Mouse (Mus musculus) heart, postnatal 0 days (tissue): ENCODE data around the gene Slc8b1. TPM values are rescaled to one million over a fixed set of nuclear protein-coding genes. Genes with fewer than 3 reads are reported as not detected.

Source experiments
- ATAC-seq: fragments of 200-750 bp; cut with Nextera tagmentation; 2 replicates; pipeline ENCODE4 v1.8.0; 2017; ENCODE audit warnings: low read depth, moderate number of reproducible peaks, moderate library complexity; ENCODE audit not compliant: insufficient read depth
- DNase-seq: peaks from one replicate; pipeline ENCODE4 v3.0.0-alpha.2; 2016; ENCODE audit warnings: low spot score
- H3K27ac ChIP-seq: fragments of 300-500 bp; sonication (generic); 2 replicates; pipeline ENCODE4 v1.5.1; 2014; ENCODE audit warnings: low read depth, mild to moderate bottlenecking
- H3K27me3 ChIP-seq: fragments of 300-500 bp; sonication (generic); 2 replicates; pipeline ENCODE4 v1.6.1; 2014; ENCODE audit warnings: low read length, mixed read lengths; ENCODE audit not compliant: control insufficient read depth, insufficient read depth
- H3K36me3 ChIP-seq: fragments of 300-500 bp; sonication (generic); replicated peaks from 2 replicates; pipeline ENCODE4 v1.6.1; 2014; ENCODE audit warnings: low read length, mixed read lengths; ENCODE audit not compliant: control insufficient read depth, insufficient read depth
- H3K4me1 ChIP-seq: fragments of 300-500 bp; sonication (generic); 2 replicates; pipeline ENCODE4 v1.6.1; 2014; ENCODE audit warnings: antibody characterized with exemption; ENCODE audit not compliant: control insufficient read depth, insufficient read depth
- H3K4me2 ChIP-seq: fragments of 300-500 bp; sonication (generic); 2 replicates; pipeline ENCODE4 v1.6.1; 2014; ENCODE audit warnings: low read depth, mild to moderate bottlenecking, low read length, moderate library complexity
- H3K4me3 ChIP-seq: fragments of 300-500 bp; sonication (generic); 2 replicates; pipeline ENCODE4 v1.5.1; 2014; ENCODE audit warnings: low read depth, low read length
- H3K9ac ChIP-seq: fragments of 300-500 bp; sonication (generic); replicated peaks from 2 replicates; pipeline ENCODE4 v1.6.1; 2014; ENCODE audit warnings: low read depth, low read length, mixed read lengths
- H3K9me3 ChIP-seq: fragments of 300-500 bp; sonication (generic); replicated peaks from 2 replicates; pipeline ENCODE4 v1.6.1; 2016; ENCODE audit warnings: low read length; ENCODE audit not compliant: control insufficient read depth
- CTCF ChIP-seq: IDR thresholded peaks from 2 replicates; pipeline ENCODE4 v1.5.1; 2016; ENCODE audit warnings: antibody characterized with exemption, control low read depth, low read depth
- EP300 ChIP-seq: IDR thresholded peaks from 2 replicates; pipeline ENCODE4 v1.6.1; 2016; ENCODE audit warnings: antibody characterized with exemption, low read depth
- WGBS: fragments of 180-500 bp; shearing (Covaris S2); extraction: QIAGEN DNeasy Blood & Tissue Kit; methylation state at CpG from one replicate; pipeline ENCODE4 v1.1.7; 2014; 5-methylcytosine and 5-hydroxymethylcytosine counted together
- polyA plus RNA-seq: library from polyadenylated mRNA; unstranded; fragments of >200 nt; fragmentation: Nextera tagmentation; extraction: Ambion mirVana; gene quantifications from 2 replicates; pipeline ENCODE4 v1.2.1, GENCODE M21; 2015
- total RNA-seq: library from RNA; depleted of rRNA; stranded (reverse); fragments of >200 nt; gene quantifications from 2 replicates; pipeline ENCODE4 v1.2.3, GENCODE M21; 2014; ENCODE audit warnings: low replicate concordance

Gene Slc8b1
- total and polyA plus RNA-seq, 2 experiments from 2014 or later, result 3.6 to 16.0 TPM

GRCm38 (mm10) chr5:120467026-120467425, 43.9 kb upstream of the Slc8b1 start:
- TF ChIP-seq CTCF (no peak), EP300 (no peak)
- no peaks in the 10 kb centered on the region for H3K27me3 ChIP-seq
- ATAC-seq (peak; percentile 72), DNase-seq (peak; percentile 37)
- H3K4me3 ChIP-seq, result peak overlapping the region; percentile 47
- peak overlapping the region; percentile 74 for H3K27ac ChIP-seq
- H3K36me3 ChIP-seq, result no peaks in the 10 kb centered on the region
- 11% methylated on average over 4 of the region's 4 CpGs for WGBS
- H3K4me2 ChIP-seq, result peak overlapping the region; percentile 56
- H3K9ac ChIP-seq, result no peak overlapping the region
- no peaks in the 10 kb centered on the region for H3K9me3 ChIP-seq
- H3K4me1 ChIP-seq, result peaks cover 4% of the 10 kb centered on the region; the same call in 1 of the 2 replicates

DNA sequence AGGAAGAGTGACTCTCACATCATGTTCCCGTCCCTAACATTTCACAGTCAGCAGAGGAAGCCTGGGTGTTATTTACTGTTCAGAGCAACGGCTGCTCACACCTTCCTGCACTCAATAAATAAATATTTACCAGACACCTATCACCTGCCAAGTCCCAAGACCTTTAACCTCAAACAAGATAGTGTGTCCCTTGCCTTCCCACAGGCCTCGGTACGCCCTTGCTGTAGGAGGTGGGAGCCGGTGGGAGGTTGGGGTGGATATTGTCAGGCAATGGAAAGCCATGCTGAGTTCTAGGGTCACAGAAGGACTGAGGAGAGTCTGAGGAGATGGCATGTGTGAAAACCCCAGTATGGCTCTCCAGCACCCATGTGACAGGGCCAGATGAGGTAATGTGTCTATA, 42.6 kb upstream of the Slc8b1 start:
- WGBS, result 70% methylated on average over 5 of the region's 5 CpGs
- ATAC-seq, result no peak
- no peak overlapping the region for H3K9ac ChIP-seq
- no peaks in the 10 kb centered on the region for H3K27me3 ChIP-seq
- peaks cover 4% of the 10 kb centered on the region; the same call in 1 of the 2 replicates for H3K4me1 ChIP-seq
- H3K4me2 ChIP-seq, result no peak overlapping the region
- H3K9me3 ChIP-seq, result no peaks in the 10 kb centered on the region
- no peak for DNase-seq
- no peak overlapping the region for H3K4me3 ChIP-seq
- no peaks in the 10 kb centered on the region for H3K36me3 ChIP-seq
- no peak overlapping the region for H3K27ac ChIP-seq
- no peak for TF ChIP-seq EP300
- TF ChIP-seq CTCF, result no peak

- TF ChIP-seq CTCF, result no peak
- TF ChIP-seq EP300, result no peak
- no peak for ATAC-seq
- Histone ChIP-seq H3K9ac (no peak overlapping the region), H3K27me3 (no peaks in the 10 kb centered on the region), H3K9me3 (no peaks in the 10 kb centered on the region), H3K4me2 (no peak overlapping the region), H3K27ac (no peak overlapping the region), H3K36me3 (no peaks in the 10 kb centered on the region), H3K4me1 (peaks cover 4% of the 10 kb centered on the region; the same call in 1 of the 2 replicates), H3K4me3 (no peak overlapping the region)
- WGBS, result 79% methylated on average over 6 of the region's 6 CpGs
- DNase-seq, result no peak
Measured at GRCm38 (mm10) chr5:120468830-120469229, 42.1 kb upstream of the Slc8b1 start.

GRCm38 (mm10) chr5:120471538-120471937, 39.4 kb upstream of the Slc8b1 start:
- WGBS, result 45% methylated on average over 4 of the region's 4 CpGs
- Histone ChIP-seq H3K4me3 (no peak overlapping the region), H3K9me3 (no peaks in the 10 kb centered on the region), H3K36me3 (no peaks in the 10 kb centered on the region), H3K4me1 (peaks cover 2% of the 10 kb centered on the region; the same call in 1 of the 2 replicates), H3K4me2 (no peak overlapping the region), H3K27me3 (0 out of 2 replicates have a peak, but pooled peaks cover under 1% of the 10 kb centered on the region), H3K9ac (no peak overlapping the region), H3K27ac (no peak overlapping the region)
- DNase-seq (no peak), ATAC-seq (no peak)
- TF ChIP-seq CTCF (no peak), EP300 (no peak)

DNA sequence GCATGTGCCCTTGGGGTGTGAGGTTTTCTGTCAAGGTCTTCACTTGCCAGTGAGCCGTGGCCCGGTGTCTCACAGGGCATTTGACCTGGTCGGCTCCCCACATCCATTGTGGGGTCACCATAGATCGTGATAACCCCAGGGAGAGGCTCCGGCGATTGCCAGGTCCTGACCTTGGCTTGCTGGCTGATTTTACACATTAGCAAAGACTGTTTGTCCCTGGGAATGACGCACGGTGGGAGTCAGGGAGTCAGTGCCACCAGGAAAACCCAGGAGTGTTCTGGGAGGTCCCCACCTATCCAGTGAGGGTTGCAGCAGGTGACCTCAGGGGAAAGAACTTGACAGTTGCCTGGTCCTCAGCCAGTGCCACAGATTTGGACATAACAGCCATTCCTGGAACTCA, 38.2 kb upstream of the Slc8b1 start, which contains the start of gene Sdsl:
TSS of gene Sdsl (minus strand) at position 41 of the 400 bp plus-strand sequence.
- Histone ChIP-seq H3K9me3 (no peaks in the 10 kb centered on the region), H3K4me2 (no peak within 1 kb of the TSS), H3K27me3 (0 out of 2 replicates have a peak, but pooled peaks cover 9% of the 10 kb centered on the region), H3K4me1 (no peaks in the 10 kb centered on the region), H3K9ac (no peak within 1 kb of the TSS), H3K4me3 (no peak within 1 kb of the TSS), H3K27ac (no peak within 1 kb of the TSS), H3K36me3 (no peaks in the 10 kb centered on the region)
- TF ChIP-seq CTCF (no peak), EP300 (no peak)
- DNase-seq, result no peak
- 62% methylated on average over 8 of the region's 8 CpGs for WGBS
- no peak for ATAC-seq

GRCm38 (mm10) chr5:120473361-120473760, 37.6 kb upstream of the Slc8b1 start:
- Histone ChIP-seq H3K36me3 (no peaks in the 10 kb centered on the region), H3K27me3 (0 out of 2 replicates have a peak, but pooled peaks cover 12% of the 10 kb centered on the region), H3K9ac (no peak overlapping the region), H3K4me1 (no peaks in the 10 kb centered on the region), H3K9me3 (no peaks in the 10 kb centered on the region), H3K27ac (no peak overlapping the region), H3K4me2 (no peak overlapping the region), H3K4me3 (no peak overlapping the region)
- TF ChIP-seq EP300, result no peak
- TF ChIP-seq CTCF, result no peak
- DNase-seq, result no peak
- ATAC-seq, result no peak
- 92% methylated on average over 2 of the region's 2 CpGs for WGBS
